Mouse (Mus musculus) myocyte (in vitro differentiated cells): ENCODE measurements around the gene Gpr135. TPM values are rescaled to one million over a fixed set of nuclear protein-coding genes. Genes with fewer than 3 reads are reported as not detected.

Experiments used
- H3K27me3 ChIP-seq: one replicate; pipeline ENCODE4 v1.6.1; 2011; ENCODE audit not compliant: control insufficient read depth, insufficient read depth, insufficient read length
- H3K36me3 ChIP-seq: one replicate; pipeline ENCODE4 v1.6.1; 2011; ENCODE audit not compliant: control insufficient read depth, insufficient read depth
- H3K4me2 ChIP-seq: one replicate; pipeline ENCODE4 v1.6.1; 2011; ENCODE audit warnings: low read depth, control low read depth
- H3K4me3 ChIP-seq: one replicate; pipeline ENCODE4 v1.5.1; 2011; ENCODE audit warnings: mild to moderate bottlenecking, control low read depth, moderate library complexity
- H3K79me2 ChIP-seq: one replicate; pipeline ENCODE4 v1.6.1; 2011; ENCODE audit not compliant: control insufficient read depth, insufficient read depth
- H3ac ChIP-seq: one replicate; pipeline ENCODE4 v1.6.1; 2011; ENCODE audit not compliant: control insufficient read depth, insufficient read length
- CEBPB ChIP-seq: IDR thresholded peaks from 2 replicates; pipeline ENCODE4 v1.6.1; 2011; ENCODE audit warnings: mild to moderate bottlenecking, moderate library complexity; ENCODE audit not compliant: poor library complexity, insufficient read depth, severe bottlenecking
- E2F4 ChIP-seq: IDR thresholded peaks from one replicate; pipeline ENCODE4 v1.6.1; 2011; ENCODE audit warnings: mild to moderate bottlenecking, control low read depth, moderate library complexity; ENCODE audit not compliant: insufficient read depth
- MAX ChIP-seq: IDR thresholded peaks from one replicate; pipeline ENCODE4 v1.6.1; 2011; ENCODE audit warnings: low read depth, mild to moderate bottlenecking, control low read depth
- MYOD1 ChIP-seq, 3 experiments: IDR thresholded peaks; one replicate each; pipeline ENCODE4 v1.6.1; 2011; ENCODE audit warnings: control low read depth in 2 of 3, low read depth in 2 of 3, mild to moderate bottlenecking in 2 of 3, moderate library complexity in 1 of 3; ENCODE audit not compliant: insufficient read length in 2 of 3, control insufficient read depth in 1 of 3
- MYOG ChIP-seq, 3 experiments: IDR thresholded peaks; one replicate each; pipeline ENCODE4 v1.6.1; 2011; ENCODE audit warnings: control low read depth in 2 of 3, low read depth in 2 of 3, mild to moderate bottlenecking in 2 of 3; ENCODE audit not compliant: insufficient read length in 2 of 3, control insufficient read depth in 1 of 3, insufficient read depth in 1 of 3
- POLR2A ChIP-seq: IDR thresholded peaks from one replicate; pipeline ENCODE4 v1.6.1; 2011; ENCODE audit warnings: low read depth, mild to moderate bottlenecking, control low read depth, moderate library complexity; ENCODE audit not compliant: insufficient read length
- POLR2AphosphoS2 ChIP-seq: IDR thresholded peaks from one replicate; pipeline ENCODE4 v1.6.1; 2011; ENCODE audit warnings: low read depth, control low read depth; ENCODE audit not compliant: insufficient read length
- REST ChIP-seq: IDR thresholded peaks from one replicate; pipeline ENCODE4 v1.6.1; 2011; ENCODE audit warnings: mild to moderate bottlenecking, control low read depth, moderate library complexity; ENCODE audit not compliant: insufficient read depth, insufficient read length
- SRF ChIP-seq: IDR thresholded peaks from one replicate; pipeline ENCODE4 v1.6.1; 2011; ENCODE audit warnings: low read depth; ENCODE audit not compliant: control insufficient read depth, insufficient read length
- TCF12 ChIP-seq: IDR thresholded peaks from one replicate; pipeline ENCODE4 v1.6.1; 2011; ENCODE audit warnings: mild to moderate bottlenecking, control low read depth; ENCODE audit not compliant: poor library complexity, insufficient read depth, severe bottlenecking
- TCF3 ChIP-seq: IDR thresholded peaks from one replicate; pipeline ENCODE4 v1.6.1; 2011; ENCODE audit warnings: low read depth, control low read depth; ENCODE audit not compliant: insufficient read length
- USF1 ChIP-seq: IDR thresholded peaks from one replicate; pipeline ENCODE4 v1.6.1; 2011; ENCODE audit warnings: low read depth, mild to moderate bottlenecking, control low read depth, moderate library complexity
- polyA plus RNA-seq: library from polyadenylated mRNA; unstranded; fragments of >200 nt; fragmentation: generic; extraction: Trizol; gene quantifications from one replicate; pipeline ENCODE4 v1.2.1, GENCODE M21; 2012; ENCODE audit warnings: missing spikeins

The Gpr135 gene
- 0.04 TPM for polyA plus RNA-seq

GRCm38 (mm10) chr12:72070327-72071269 lies at the start of gene Gpr135:
Gene Gpr135, minus strand, starts transcription at chr12:72071125.
- Histone ChIP-seq H3K4me2 (peak within 1 kb of the TSS; percentile 90), H3ac (peak within 1 kb of the TSS; percentile 10), H3K36me3 (no peaks in the 10 kb centered on the region), H3K27me3 (peaks cover 9% of the 10 kb centered on the region), H3K79me2 (no peaks in the 10 kb centered on the region), H3K4me3 (peak within 1 kb of the TSS; percentile 15)
- peak in 2 of 3 experiments; percentile 7 to 62 for TF ChIP-seq MYOD1 (IDR thresholded peaks at IDR 0.05; ENCODE audit: control insufficient read depth in 1 of 3, insufficient read length in 2 of 3, low read depth in 2 of 3)
- TF ChIP-seq MYOG (IDR thresholded peaks at IDR 0.05; ENCODE audit: control insufficient read depth in 1 of 3, insufficient read depth in 1 of 3, insufficient read length in 2 of 3, low read depth in 2 of 3), result peak in 2 of 3 experiments; percentile 31 to 72
- no peak for TF ChIP-seq SRF
- no peak for TF ChIP-seq TCF12

GRCm38 (mm10) chr12:72115686-72116345 lies 44.9 kb upstream of the Gpr135 start:
- no peaks in the 10 kb centered on the region for H3K79me2 ChIP-seq
- TF ChIP-seq CEBPB, result no peak
- TF ChIP-seq E2F4, result no peak
- no peak for TF ChIP-seq USF1
- no peak for TF ChIP-seq REST
- TF ChIP-seq MYOD1 (IDR thresholded peaks at IDR 0.05; ENCODE audit: control insufficient read depth in 1 of 3, insufficient read length in 2 of 3, low read depth in 2 of 3), result no peak
- no peak for TF ChIP-seq POLR2AphosphoS2
- no peak for TF ChIP-seq TCF3
- peaks cover 4% of the 10 kb centered on the region for H3K27me3 ChIP-seq
- no peak overlapping the region for H3K4me3 ChIP-seq
- H3ac ChIP-seq, result no peak overlapping the region
- no peaks in the 10 kb centered on the region for H3K36me3 ChIP-seq
- no peak overlapping the region for H3K4me2 ChIP-seq

GRCm38 (mm10) chr12:72115126-72115525 lies 44.2 kb upstream of the Gpr135 start:
- Histone ChIP-seq H3K27me3 (peaks cover 5% of the 10 kb centered on the region), H3ac (no peak overlapping the region), H3K4me3 (no peak overlapping the region), H3K36me3 (no peaks in the 10 kb centered on the region), H3K4me2 (no peak overlapping the region), H3K79me2 (no peaks in the 10 kb centered on the region)
- TF ChIP-seq REST, result no peak
- TF ChIP-seq MAX, result no peak
- no peak for TF ChIP-seq TCF3
- no peak for TF ChIP-seq E2F4
- no peak for TF ChIP-seq POLR2AphosphoS2
- no peak for TF ChIP-seq POLR2A
- no peak for TF ChIP-seq USF1
- TF ChIP-seq SRF, result no peak
- no peak for TF ChIP-seq MYOG (IDR thresholded peaks at IDR 0.05; ENCODE audit: control insufficient read depth in 1 of 3, insufficient read depth in 1 of 3, insufficient read length in 2 of 3, low read depth in 2 of 3)
- no peak for TF ChIP-seq MYOD1 (IDR thresholded peaks at IDR 0.05; ENCODE audit: control insufficient read depth in 1 of 3, insufficient read length in 2 of 3, low read depth in 2 of 3)
- TF ChIP-seq TCF12, result no peak
- no peak for TF ChIP-seq CEBPB

- Histone ChIP-seq H3K79me2 (no peaks in the 10 kb centered on the region), H3ac (no peak overlapping the region), H3K4me3 (no peak overlapping the region), H3K4me2 (peak overlapping the region; percentile 37), H3K27me3 (peaks cover 12% of the 10 kb centered on the region), H3K36me3 (peaks cover 8% of the 10 kb centered on the region)
- TF ChIP-seq USF1 (no peak), REST (no peak), E2F4 (no peak), SRF (no peak)
These were observed 33.8 kb upstream of the Gpr135 start for GRCm38 (mm10) chr12:72104525-72105281.
